Mouse (Mus musculus) limb, embryonic 14.5 days (tissue): ENCODE results near the gene Muc5b. TPM values are rescaled to one million over a fixed set of nuclear protein-coding genes. Genes with fewer than 3 reads are reported as not detected.

Source experiments
- ATAC-seq: fragments of 200-750 bp; cut with Nextera tagmentation; 2 replicates; pipeline ENCODE4 v1.8.0; 2017; ENCODE audit warnings: low read depth, moderate number of reproducible peaks, moderate TSS enrichment; ENCODE audit not compliant: low FRiP score
- DNase-seq: peaks from one replicate; pipeline ENCODE4 v3.0.0-alpha.2; 2015; ENCODE audit warnings: low spot score
- H3K27ac ChIP-seq: fragments of 300-500 bp; sonication (generic); replicated peaks from 2 replicates; pipeline ENCODE4 v1.5.1; 2014; ENCODE audit warnings: low read depth, mild to moderate bottlenecking, low read length, moderate library complexity, mixed read lengths
- H3K27me3 ChIP-seq: fragments of 300-500 bp; sonication (generic); 2 replicates; pipeline ENCODE4 v1.6.1; 2014; ENCODE audit warnings: low read length, mixed read lengths; ENCODE audit not compliant: control insufficient read depth, insufficient read depth
- H3K36me3 ChIP-seq: fragments of 300-500 bp; sonication (generic); 2 replicates; pipeline ENCODE4 v1.6.1; 2014; ENCODE audit warnings: mild to moderate bottlenecking, low read length, moderate library complexity, mixed read lengths; ENCODE audit not compliant: control insufficient read depth, insufficient read depth
- H3K4me1 ChIP-seq: fragments of 300-500 bp; sonication (generic); 2 replicates; pipeline ENCODE4 v1.6.1; 2014; ENCODE audit warnings: antibody characterized with exemption, low read length, mixed read lengths; ENCODE audit not compliant: control insufficient read depth, insufficient read depth
- H3K4me2 ChIP-seq: fragments of 300-500 bp; sonication (generic); replicated peaks from 2 replicates; pipeline ENCODE4 v1.6.1; 2014; ENCODE audit warnings: low read depth, mild to moderate bottlenecking, low read length, moderate library complexity; ENCODE audit not compliant: severe bottlenecking
- H3K4me3 ChIP-seq: fragments of 300-500 bp; sonication (generic); replicated peaks from 2 replicates; pipeline ENCODE4 v1.5.1; 2014; ENCODE audit warnings: low read length
- H3K9ac ChIP-seq: fragments of 300-500 bp; sonication (generic); 2 replicates; pipeline ENCODE4 v1.6.1; 2014; ENCODE audit warnings: mild to moderate bottlenecking, low read depth, low read length, moderate library complexity; ENCODE audit not compliant: severe bottlenecking
- H3K9me3 ChIP-seq: fragments of 300-500 bp; sonication (generic); 2 replicates; pipeline ENCODE4 v1.6.1; 2016; ENCODE audit warnings: low read length; ENCODE audit not compliant: control insufficient read depth
- POLR2A ChIP-seq: fragments of 200-500 bp; IDR thresholded peaks from 2 replicates; pipeline ENCODE4 v1.8.0; 2012; ENCODE audit warnings: inconsistent platforms, mild to moderate bottlenecking, moderate library complexity, borderline replicate concordance; ENCODE audit not compliant: insufficient read depth, insufficient read length; ENCODE audit errors: extremely low read depth
- WGBS: fragments of 180-500 bp; shearing (Covaris S2); extraction: QIAGEN DNeasy Blood & Tissue Kit; methylation state at CpG from one replicate; pipeline ENCODE4 v1.1.7; 2014; 5-methylcytosine and 5-hydroxymethylcytosine counted together
- polyA plus RNA-seq, 2 experiments: library from polyadenylated mRNA; depleted of rRNA in 1 of 2; stranded (reverse) in 1 of 2; unstranded in 1 of 2; fragments of >200 nt; fragmentation: Nextera tagmentation in 1 of 2; extraction: Ambion mirVana in 1 of 2; gene quantifications; 2 replicates each; pipeline versions ENCODE4 v1.2.1 to v1.2.3; 2012 to 2014

Gene Muc5b
- polyA plus RNA-seq, 2 experiments, result 0.03 TPM

DNA sequence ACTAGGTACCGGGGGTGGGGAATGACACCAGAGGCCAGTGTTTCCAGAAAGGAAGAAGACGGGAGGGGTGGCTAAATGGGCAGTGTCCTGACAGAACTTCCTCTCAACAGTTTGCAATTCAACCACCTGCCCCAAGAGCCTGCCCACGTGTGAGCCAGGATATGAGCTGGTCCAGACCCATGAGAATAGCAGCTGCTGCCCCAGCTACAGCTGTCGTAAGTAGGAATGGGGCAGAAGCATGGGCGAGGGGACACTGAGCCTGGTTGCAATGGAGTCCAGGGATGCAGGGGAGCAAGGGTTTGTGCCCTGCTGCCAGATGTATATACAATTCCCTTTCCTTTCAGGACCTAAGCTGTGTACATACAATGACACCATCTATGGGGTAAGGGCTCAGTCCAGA lies 30.8 kb downstream of the Muc5b start:
- Histone ChIP-seq H3K4me3 (no peak overlapping the region), H3K9me3 (no peaks in the 10 kb centered on the region), H3K4me2 (no peak overlapping the region), H3K27me3 (no peaks in the 10 kb centered on the region), H3K4me1 (no peaks in the 10 kb centered on the region), H3K9ac (no peak overlapping the region), H3K27ac (no peak overlapping the region), H3K36me3 (peaks cover 16% of the 10 kb centered on the region)
- 68% methylated on average over 5 of the region's 5 CpGs for WGBS
- ATAC-seq (no peak), DNase-seq (no peak)
- TF ChIP-seq POLR2A, result no peak

- Histone ChIP-seq H3K36me3 (peaks cover 24% of the 10 kb centered on the region), H3K4me1 (no peaks in the 10 kb centered on the region), H3K4me3 (no peak overlapping the region), H3K27me3 (no peaks in the 10 kb centered on the region), H3K9ac (no peak overlapping the region), H3K9me3 (no peaks in the 10 kb centered on the region), H3K27ac (no peak overlapping the region), H3K4me2 (no peak overlapping the region)
- WGBS, result 63% methylated on average over 5 of the region's 5 CpGs
- ATAC-seq, result no peak
- TF ChIP-seq POLR2A, result no peak
- no peak for DNase-seq
Measured at GRCm38 (mm10) chr7:141870553-141870952, 31.7 kb downstream of the Muc5b start.

DNA sequence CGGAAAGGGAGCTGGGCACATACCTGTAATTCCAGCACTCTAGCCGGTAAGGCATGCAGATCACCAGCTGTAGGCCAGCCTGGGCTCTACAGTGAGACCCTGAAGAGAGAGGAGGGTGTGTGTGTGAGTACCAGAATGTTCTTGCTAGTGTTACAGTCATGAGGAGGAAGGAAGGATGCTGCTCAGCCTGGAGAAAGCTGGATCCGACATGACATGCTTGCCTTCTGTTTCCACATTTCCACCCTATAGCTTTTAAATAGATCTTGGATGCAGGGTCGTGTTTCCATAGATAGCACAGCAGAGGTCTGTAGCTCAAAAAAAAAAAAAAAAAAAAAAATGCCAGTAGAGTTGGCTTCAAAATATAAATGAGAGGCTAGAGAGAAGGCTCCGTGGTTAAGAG lies 36.0 kb downstream of the Muc5b start:
- no peak overlapping the region for H3K4me3 ChIP-seq
- TF ChIP-seq POLR2A, result no peak
- WGBS, result 84% methylated on average over 5 of the region's 5 CpGs
- ATAC-seq, result no peak
- no peak for DNase-seq
- H3K9ac ChIP-seq, result no peak overlapping the region
- H3K9me3 ChIP-seq, result no peaks in the 10 kb centered on the region
- no peak overlapping the region for H3K4me2 ChIP-seq
- no peaks in the 10 kb centered on the region for H3K27me3 ChIP-seq
- H3K27ac ChIP-seq, result no peak overlapping the region
- H3K36me3 ChIP-seq, result peaks cover 39% of the 10 kb centered on the region
- H3K4me1 ChIP-seq, result no peaks in the 10 kb centered on the region

DNA sequence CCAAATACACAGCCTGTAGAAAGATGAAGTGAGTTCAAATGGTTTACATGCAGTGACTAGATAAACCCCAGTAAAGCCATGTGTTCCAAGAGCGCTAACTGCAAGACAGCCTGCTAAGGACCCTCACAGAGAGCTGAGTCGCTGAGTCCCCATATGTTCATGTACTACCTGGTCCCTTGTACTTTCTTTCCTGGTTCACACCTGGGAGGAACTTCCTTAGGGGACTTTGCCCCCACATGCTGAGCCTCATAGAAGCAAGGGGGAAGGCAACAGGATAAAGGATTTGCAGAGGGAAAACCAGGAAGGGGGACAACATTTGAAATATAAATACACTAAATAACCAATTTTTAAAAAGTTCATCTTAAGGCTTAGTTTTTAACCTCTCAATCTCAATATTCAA lies 39.9 kb downstream of the Muc5b start:
- no peaks in the 10 kb centered on the region for H3K4me1 ChIP-seq
- H3K4me2 ChIP-seq, result no peak overlapping the region
- H3K4me3 ChIP-seq, result no peak overlapping the region
- DNase-seq (no peak), ATAC-seq (no peak)
- no peak overlapping the region for H3K9ac ChIP-seq
- no peak for TF ChIP-seq POLR2A
- no peak overlapping the region for H3K27ac ChIP-seq
- H3K27me3 ChIP-seq, result no peaks in the 10 kb centered on the region
- H3K9me3 ChIP-seq, result no peaks in the 10 kb centered on the region
- WGBS, result 94% methylated on average over 2 of the region's 2 CpGs
- peaks cover 62% of the 10 kb centered on the region for H3K36me3 ChIP-seq

- H3K4me2 ChIP-seq, result no peak overlapping the region
- no peak for TF ChIP-seq POLR2A
- peaks cover 62% of the 10 kb centered on the region for H3K36me3 ChIP-seq
- no peak for ATAC-seq
- no peaks in the 10 kb centered on the region for H3K4me1 ChIP-seq
- 92% methylated on average over 7 of the region's 7 CpGs for WGBS
- no peak for DNase-seq
- no peaks in the 10 kb centered on the region for H3K9me3 ChIP-seq
- H3K4me3 ChIP-seq, result no peak overlapping the region
- H3K27ac ChIP-seq, result no peak overlapping the region
- H3K27me3 ChIP-seq, result no peaks in the 10 kb centered on the region
- no peak overlapping the region for H3K9ac ChIP-seq
Measured at GRCm38 (mm10) chr7:141892151-141892550, 53.3 kb downstream of the Muc5b start.

DNA sequence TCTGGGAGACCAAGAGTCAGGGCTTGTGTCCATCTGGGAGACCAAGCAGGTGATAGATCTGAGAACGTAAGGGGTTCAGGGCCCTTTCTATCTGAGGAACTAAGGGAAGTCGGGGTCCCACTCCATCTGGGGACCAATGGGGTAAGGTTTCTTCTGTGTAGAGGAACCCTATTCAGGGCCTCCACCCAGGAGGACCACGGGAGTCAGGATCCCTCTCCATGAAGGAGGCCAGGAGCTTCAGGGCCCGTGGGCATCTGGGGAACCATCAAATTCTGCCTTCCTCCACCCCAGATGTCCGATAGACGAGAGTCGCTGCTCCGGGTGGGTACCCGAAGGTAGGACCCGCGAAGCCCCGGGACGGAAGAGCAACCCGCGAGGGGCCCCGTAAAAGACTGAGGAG lies 63.0 kb downstream of the Muc5b start:
- Histone ChIP-seq H3K4me3 (peak overlapping the region; percentile 85), H3K9ac (peak overlapping the region; percentile 88), H3K9me3 (no peaks in the 10 kb centered on the region), H3K4me1 (peaks cover 11% of the 10 kb centered on the region), H3K27ac (peak overlapping the region; percentile 48; the same call in 1 of the 2 replicates), H3K27me3 (no peaks in the 10 kb centered on the region), H3K4me2 (peak overlapping the region; percentile 71), H3K36me3 (peaks cover 3% of the 10 kb centered on the region; the same call in 1 of the 2 replicates)
- under 1% methylated on average over 16 of the region's 16 CpGs for whole genome bisulfite sequencing
- no peak for DNase-seq
- no peak for TF ChIP-seq POLR2A
- peak; percentile 38; the same call in 1 of the 2 replicates for ATAC-seq
